Mouse (Mus musculus) bone marrow, adult 2 months (tissue): ENCODE measurements around the gene Ddx24.

Experiments
- CTCF ChIP-seq: fragments of 200-500 bp; IDR thresholded peaks from 2 replicates; pipeline ENCODE4 v1.5.1; 2011; ENCODE audit warnings: low read length, control low read depth; ENCODE audit not compliant: control insufficient read depth, insufficient read depth
- POLR2A ChIP-seq: fragments of 200-500 bp; IDR thresholded peaks from 2 replicates; pipeline ENCODE4 v1.6.1; 2011; ENCODE audit warnings: low read depth, mild to moderate bottlenecking, control low read depth, low read length, borderline replicate concordance; ENCODE audit not compliant: control insufficient read depth

GRCm38 (mm10) chr12:103376774-103377173 lies 48.9 kb downstream of the Ddx24 start:
- TF ChIP-seq CTCF = no peak
- TF ChIP-seq POLR2A = no peak
